Mouse (Mus musculus): ENCODE data around the gene Disc1. TPM values are rescaled to one million over a fixed set of nuclear protein-coding genes. Genes with fewer than 3 reads are reported as not detected.

Disc1 gene
- polyA plus RNA-seq, 1 experiment from 2014 or later = 1.6 TPM

- peak; percentile 48; the same call in 1 of the 2 replicates for ATAC-seq (ENCODE audit: low read depth)
These were observed 248.0 kb downstream of the Disc1 start for GRCm38 (mm10) chr8:125301931-125302361.

GRCm38 (mm10) chr8:125306665-125307064 lies 252.7 kb downstream of the Disc1 start:
- Histone ChIP-seq H3K27me3 (replicated peaks; ENCODE audit: control insufficient read depth, insufficient read depth, low read length) (no peaks in the 10 kb centered on the region), H3K27ac (replicated peaks; ENCODE audit: low read depth, low read length) (no peak overlapping the region), H3K4me1 (ENCODE audit: control insufficient read depth, insufficient read depth, low read length) (peaks cover 15% of the 10 kb centered on the region), H3K4me2 (ENCODE audit: low read depth, low read length) (no peak overlapping the region), H3K9me3 (ENCODE audit: control insufficient read depth, low read length) (no peaks in the 10 kb centered on the region), H3K9ac (ENCODE audit: low read depth, low read length) (no peak overlapping the region), H3K4me3 (ENCODE audit: low read depth, low read length) (no peak overlapping the region), H3K36me3 (ENCODE audit: control insufficient read depth, insufficient read depth, low read length) (no peaks in the 10 kb centered on the region)
- DNase-seq (ENCODE audit: low spot score) (no peak), ATAC-seq (ENCODE audit: low read depth) (no peak)
- WGBS = 74% methylated on average over 10 of the region's 10 CpGs

More at GRCm38 (mm10) chr8:125301931-125302361, 248.0 kb downstream of the Disc1 start:
- Histone ChIP-seq H3K9me3 (ENCODE audit: control insufficient read depth, low read length) (no peaks in the 10 kb centered on the region), H3K4me3 (ENCODE audit: low read depth, low read length) (no peak overlapping the region), H3K36me3 (ENCODE audit: control insufficient read depth, insufficient read depth, low read length) (no peaks in the 10 kb centered on the region), H3K4me2 (ENCODE audit: low read depth, low read length) (no peak overlapping the region), H3K27ac (replicated peaks; ENCODE audit: low read depth, low read length) (no peak overlapping the region), H3K9ac (ENCODE audit: low read depth, low read length) (no peak overlapping the region), H3K4me1 (ENCODE audit: control insufficient read depth, insufficient read depth, low read length) (peaks cover 18% of the 10 kb centered on the region), H3K27me3 (replicated peaks; ENCODE audit: control insufficient read depth, insufficient read depth, low read length) (no peaks in the 10 kb centered on the region)
- peak; percentile 65 for DNase-seq (ENCODE audit: low spot score)
- 46% methylated on average over 8 of the region's 8 CpGs for WGBS

GRCm38 (mm10) chr8:125309985-125310384 lies 256.0 kb downstream of the Disc1 start:
- H3K4me3 ChIP-seq (ENCODE audit: low read depth, low read length) = no peak overlapping the region
- WGBS = 67% methylated on average over 14 of the region's 14 CpGs
- no peak overlapping the region for H3K4me2 ChIP-seq (ENCODE audit: low read depth, low read length)
- H3K4me1 ChIP-seq (ENCODE audit: control insufficient read depth, insufficient read depth, low read length) = peaks cover 7% of the 10 kb centered on the region
- H3K9ac ChIP-seq (ENCODE audit: low read depth, low read length) = no peak overlapping the region
- no peak overlapping the region for H3K27ac ChIP-seq (replicated peaks; ENCODE audit: low read depth, low read length)
- H3K27me3 ChIP-seq (replicated peaks; ENCODE audit: control insufficient read depth, insufficient read depth, low read length) = no peaks in the 10 kb centered on the region
- DNase-seq (ENCODE audit: low spot score) = no peak
- H3K9me3 ChIP-seq (ENCODE audit: control insufficient read depth, low read length) = no peaks in the 10 kb centered on the region
- H3K36me3 ChIP-seq (ENCODE audit: control insufficient read depth, insufficient read depth, low read length) = no peaks in the 10 kb centered on the region
- ATAC-seq (ENCODE audit: low read depth) = no peak

Small RNAs within 50 kb of the gene (microRNA-seq; reads per million reads assigned to microRNA genes)
- not detected for gene Gm22197 (ENCODE audit: borderline number of aligned reads)

Other genes with a start within 250 kb of the Disc1 start
- 96.4 and 97.8 TPM in 2 replicates for gene Gnpat, start 191.2 kb upstream of the Disc1 start, polyA plus RNA-seq (2014; fragmentation: Nextera tagmentation; extraction: Ambion mirVana)
- 35.3 and 36.5 TPM in 2 replicates for gene 2810004N23Rik, start 191.1 kb upstream of the Disc1 start, polyA plus RNA-seq (2014; fragmentation: Nextera tagmentation; extraction: Ambion mirVana)
- gene Exoc8, start 156.5 kb upstream of the Disc1 start, polyA plus RNA-seq (2014; fragmentation: Nextera tagmentation; extraction: Ambion mirVana) = 5.4 and 7.2 TPM in 2 replicates
- 9.8 and 10.0 TPM in 2 replicates for gene Sprtn, start 156.3 kb upstream of the Disc1 start, polyA plus RNA-seq (2014; fragmentation: Nextera tagmentation; extraction: Ambion mirVana)
- 17.1 and 17.2 TPM in 2 replicates for gene Egln1, start 104.9 kb upstream of the Disc1 start, polyA plus RNA-seq (2014; fragmentation: Nextera tagmentation; extraction: Ambion mirVana)
- gene Tsnax, start 41.2 kb upstream of the Disc1 start, polyA plus RNA-seq (2014; fragmentation: Nextera tagmentation; extraction: Ambion mirVana) = 130 and 138 TPM in 2 replicates